Mouse (Mus musculus) erythroblast, embryonic 14.5 days (primary cell): ENCODE measurements around the gene Zmym6.

Experiments
- GATA1 ChIP-seq: IDR thresholded peaks from 2 replicates; pipeline ENCODE4 v1.6.1; 2012; ENCODE audit warnings: low read length, inconsistent platforms, mixed read lengths
- TAL1 ChIP-seq: IDR thresholded peaks from 3 replicates; pipeline ENCODE4 v1.6.1; 2012; ENCODE audit warnings: low read length, inconsistent platforms, mixed read lengths

DNA sequence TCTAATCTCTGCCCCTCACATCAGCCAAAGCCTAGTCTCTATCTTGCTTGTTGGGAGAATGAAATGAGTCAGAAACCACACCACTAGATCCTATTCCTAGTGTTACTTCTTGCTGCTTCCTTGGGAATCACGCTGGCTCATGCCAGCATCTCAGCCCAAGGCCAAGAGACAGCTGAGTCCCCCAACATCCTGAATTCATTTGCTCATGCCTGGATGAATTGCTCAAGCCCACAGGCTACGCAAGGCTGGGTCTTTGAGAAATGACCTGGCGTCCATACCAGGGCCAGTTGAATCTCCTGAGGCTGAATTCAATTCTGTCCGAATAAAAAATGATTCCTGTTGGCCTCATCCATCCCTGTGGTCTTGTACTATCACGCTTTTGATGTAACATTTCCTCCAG is 60.4 kb downstream of the Zmym6 start:
- TF ChIP-seq TAL1 (no peak), GATA1 (no peak)
